Mouse (Mus musculus) NIH3T3 (cell line): Measurements from ENCODE around the gene Snupn.
"Not testable (repeated sequence)": the region's sequence is repeated elsewhere in the genome, so short reads cannot be mapped to it uniquely, and the experiment has no call there.

Experiments
- DNase-seq: peaks from one replicate; pipeline ENCODE4 v3.0.0-alpha.2; 2012; ENCODE audit warnings: low read depth

Snupn gene

GRCm38 (mm10) chr9:56950414-56951400, at the start of gene Snupn:
Gene Snupn (plus strand): TSS chr9:56950878.
- DNase-seq = peak; percentile 98

- DNase-seq = no peak
Observed at GRCm38 (mm10) chr9:56901187-56901586, 49.5 kb upstream of the Snupn start.

- DNase-seq = no peak
Observed at GRCm38 (mm10) chr9:56903662-56904061, 47.0 kb upstream of the Snupn start.

- peak; percentile 80 for DNase-seq
Observed at GRCm38 (mm10) chr9:56907549-56907948, 43.1 kb upstream of the Snupn start.

GRCm38 (mm10) chr9:56909991-56910390, 40.7 kb upstream of the Snupn start:
- not testable (repeated sequence) for DNase-seq

- no peak for DNase-seq
Observed at GRCm38 (mm10) chr9:56911017-56911416, 39.7 kb upstream of the Snupn start.

GRCm38 (mm10) chr9:56913991-56914390, 36.7 kb upstream of the Snupn start:
- DNase-seq = peak; percentile 89

- DNase-seq = no peak
Observed at GRCm38 (mm10) chr9:56915116-56915515, 35.6 kb upstream of the Snupn start.

GRCm38 (mm10) chr9:56915695-56916410, 34.8 kb upstream of the Snupn start:
- no peak for DNase-seq

GRCm38 (mm10) chr9:56917131-56917530, 33.5 kb upstream of the Snupn start:
- DNase-seq = no peak

- DNase-seq = no peak
Observed at GRCm38 (mm10) chr9:56918466-56918865, 32.2 kb upstream of the Snupn start.

GRCm38 (mm10) chr9:56922746-56923145, 27.9 kb upstream of the Snupn start:
- no peak for DNase-seq

- no peak for DNase-seq
Observed at GRCm38 (mm10) chr9:56923841-56924650, 26.6 kb upstream of the Snupn start.

GRCm38 (mm10) chr9:56924651-56925027, 26.0 kb upstream of the Snupn start:
- DNase-seq = peak; percentile 89

GRCm38 (mm10) chr9:56925291-56926024, 25.2 kb upstream of the Snupn start:
- no peak for DNase-seq

- no peak for DNase-seq
Observed at GRCm38 (mm10) chr9:56926025-56926360, 24.7 kb upstream of the Snupn start.

GRCm38 (mm10) chr9:56926387-56926786, 24.3 kb upstream of the Snupn start:
- DNase-seq = no peak

- peak; percentile 78 for DNase-seq
Observed at GRCm38 (mm10) chr9:56927191-56928012, 23.3 kb upstream of the Snupn start.

GRCm38 (mm10) chr9:56928041-56928811, 22.5 kb upstream of the Snupn start, which contains the start of gene Snx33:
Gene Snx33 (minus strand): TSS chr9:56928371.
- peak; percentile 97 for DNase-seq

- DNase-seq = no peak
Observed at GRCm38 (mm10) chr9:56929496-56929895, 21.2 kb upstream of the Snupn start.
